Mouse (Mus musculus): ENCODE data around the gene Dnajc3. TPM values are rescaled to one million over a fixed set of nuclear protein-coding genes. Genes with fewer than 3 reads are reported as not detected.
A peak's percentile ranks its signal among the peaks of the same experiment; 100 is the strongest.

The Dnajc3 gene
- total RNA-seq, 1 experiment from 2014 or later = 74.5 TPM

GRCm38 (mm10) chr14:118929779-118930178 lies 8.0 kb upstream of the Dnajc3 start:
- ATAC-seq (replicated peaks; ENCODE audit: low read depth, poor library complexity, severe bottlenecking) = peak; percentile 66

DNA sequence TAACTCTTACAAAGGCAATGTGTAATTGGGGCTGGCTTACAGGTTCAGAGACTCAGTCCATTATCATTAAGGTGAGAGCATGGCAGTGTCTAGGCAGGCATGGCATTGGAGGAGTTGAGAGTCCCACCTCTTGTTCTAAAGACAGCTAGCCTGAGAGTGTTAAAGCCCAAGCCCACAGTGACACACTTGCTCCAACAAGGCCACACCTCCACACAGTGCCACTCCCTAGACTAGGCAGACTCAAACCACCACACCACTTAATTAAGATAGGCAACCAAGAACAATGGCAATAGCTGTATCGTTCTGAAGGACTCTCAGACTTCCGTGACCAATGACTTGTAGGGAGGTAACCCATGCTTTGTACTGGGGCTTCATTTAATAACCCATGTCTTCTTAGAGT lies 7.0 kb upstream of the Dnajc3 start:
- peak; percentile 42 for ATAC-seq (replicated peaks; ENCODE audit: low read depth, poor library complexity, severe bottlenecking)

GRCm38 (mm10) chr14:118931181-118931580 lies 6.6 kb upstream of the Dnajc3 start:
- no peak for ATAC-seq (replicated peaks; ENCODE audit: low read depth, poor library complexity, severe bottlenecking)

DNA sequence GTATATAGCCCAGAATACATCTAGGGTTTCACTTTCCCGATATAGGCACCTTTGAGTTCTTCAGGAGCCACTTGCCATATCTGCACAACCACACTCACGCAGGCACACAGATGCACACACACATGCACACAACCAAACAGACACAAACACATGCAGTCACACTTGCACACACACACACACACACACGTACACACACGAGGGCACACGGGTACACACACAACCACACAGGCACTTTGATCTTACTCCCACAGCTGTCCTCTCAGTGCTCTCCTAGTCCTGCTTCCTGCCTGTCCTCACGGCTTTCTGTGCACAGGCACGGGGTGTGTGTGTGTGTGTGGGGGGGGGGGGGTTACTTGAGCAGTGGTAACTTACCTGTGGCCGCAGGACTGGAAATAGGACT lies 4.8 kb upstream of the Dnajc3 start:
- no peak for ATAC-seq (replicated peaks; ENCODE audit: low read depth, poor library complexity, severe bottlenecking)

- ATAC-seq (replicated peaks; ENCODE audit: low read depth, poor library complexity, severe bottlenecking) = no peak
Measured at GRCm38 (mm10) chr14:118934686-118935085, 3.1 kb upstream of the Dnajc3 start.

GRCm38 (mm10) chr14:118936236-118936635 lies 1.5 kb upstream of the Dnajc3 start:
- no peak for ATAC-seq (replicated peaks; ENCODE audit: low read depth, poor library complexity, severe bottlenecking)

DNA sequence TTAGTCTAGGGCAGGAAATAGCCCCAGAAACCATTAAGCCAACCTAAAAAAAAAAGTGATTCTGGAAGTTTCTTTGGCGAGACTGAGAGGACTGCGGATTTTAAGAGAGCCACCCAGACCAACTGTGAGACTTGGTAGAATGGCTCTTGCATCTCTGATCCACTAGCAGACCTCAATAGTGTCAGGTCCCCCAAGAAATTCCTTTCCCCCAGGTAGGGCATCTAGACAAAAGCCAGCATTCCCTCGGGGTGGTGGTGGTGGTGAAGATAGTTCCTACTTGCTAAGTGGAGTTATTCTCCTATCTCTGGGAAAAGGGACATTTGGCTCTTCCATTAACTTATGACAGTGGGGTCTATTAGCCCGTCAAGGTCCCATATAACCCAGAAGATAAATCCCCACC lies 824 bp upstream of the Dnajc3 start:
- no peak for ATAC-seq (replicated peaks; ENCODE audit: low read depth, poor library complexity, severe bottlenecking)

DNA sequence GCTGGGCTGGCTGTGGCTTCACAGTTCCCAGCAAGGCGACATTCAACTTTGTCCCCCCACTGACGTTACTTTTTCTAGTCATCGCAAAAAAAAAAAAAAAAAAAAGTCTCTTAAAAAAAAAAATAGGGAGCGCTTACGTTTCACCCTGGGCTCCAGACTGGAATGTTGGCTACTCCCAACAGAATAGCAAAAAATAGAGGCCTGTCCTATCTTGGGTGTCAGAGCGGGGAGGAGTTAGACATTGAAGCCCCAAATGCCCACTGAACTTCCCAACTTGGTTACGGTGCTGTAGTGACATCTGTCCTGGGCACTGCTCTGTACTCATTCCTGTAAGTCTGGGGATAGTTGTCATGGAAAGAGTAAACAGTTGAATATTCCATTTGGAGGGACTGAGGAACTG lies 775 bp downstream of the Dnajc3 start:
- peak; percentile 17; the same call in 1 of the 2 replicates for ATAC-seq (replicated peaks; ENCODE audit: low read depth, poor library complexity, severe bottlenecking)

DNA sequence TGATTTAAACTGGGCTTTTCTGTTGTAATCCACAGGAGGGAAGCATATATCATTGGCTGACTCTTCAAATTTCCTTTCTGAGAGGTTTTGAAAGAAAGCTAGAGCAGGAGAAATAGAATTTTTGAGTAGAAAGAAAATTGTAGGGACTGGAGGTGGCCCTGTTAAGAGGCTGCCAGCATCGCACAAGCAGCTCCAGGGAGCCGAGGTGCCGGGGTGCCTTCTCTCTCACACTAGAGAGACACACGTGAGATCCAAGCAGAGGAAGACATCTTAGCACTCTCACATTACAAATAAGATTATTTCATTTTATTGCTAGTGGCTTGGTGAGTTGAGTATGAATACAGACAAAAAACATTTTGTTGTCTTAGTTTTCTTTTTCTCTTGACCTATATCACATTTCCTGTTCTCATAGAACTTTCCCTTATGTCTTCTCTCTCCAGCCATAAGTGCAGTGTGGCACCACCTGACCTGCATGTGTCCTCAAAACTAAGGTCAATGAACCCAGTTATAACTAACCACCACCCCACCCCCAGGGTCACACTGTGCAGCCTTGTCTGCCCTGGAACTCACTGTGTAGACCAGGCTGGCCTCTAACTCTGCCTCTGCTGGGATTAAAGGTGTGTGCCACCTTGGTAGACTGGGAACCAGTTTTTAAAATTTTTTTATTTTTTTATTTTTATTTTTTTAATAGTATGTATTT lies 3.2 kb downstream of the Dnajc3 start:
- no peak for ATAC-seq (replicated peaks; ENCODE audit: low read depth, poor library complexity, severe bottlenecking)

DNA sequence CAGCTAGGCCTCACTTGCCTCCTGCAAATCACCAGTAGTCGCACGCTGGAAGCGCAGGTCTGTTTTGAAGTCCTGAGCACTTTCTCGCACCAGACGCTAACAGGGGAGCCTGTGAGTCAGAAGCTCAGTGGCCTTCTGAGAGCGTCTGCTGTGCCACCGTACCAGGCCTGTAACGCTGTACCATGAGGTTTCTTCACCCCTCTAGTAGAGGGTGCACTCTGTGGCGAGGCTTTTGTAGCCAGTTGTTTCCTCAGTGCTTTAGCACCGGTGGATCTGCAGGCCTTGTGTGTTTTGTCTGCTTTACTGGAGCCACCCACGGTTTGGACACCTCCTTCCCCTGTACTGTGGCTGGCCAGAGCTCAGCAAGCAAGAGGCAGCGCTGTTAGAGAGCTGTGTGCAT lies 4.3 kb downstream of the Dnajc3 start:
- no peak for ATAC-seq (replicated peaks; ENCODE audit: low read depth, poor library complexity, severe bottlenecking)

DNA sequence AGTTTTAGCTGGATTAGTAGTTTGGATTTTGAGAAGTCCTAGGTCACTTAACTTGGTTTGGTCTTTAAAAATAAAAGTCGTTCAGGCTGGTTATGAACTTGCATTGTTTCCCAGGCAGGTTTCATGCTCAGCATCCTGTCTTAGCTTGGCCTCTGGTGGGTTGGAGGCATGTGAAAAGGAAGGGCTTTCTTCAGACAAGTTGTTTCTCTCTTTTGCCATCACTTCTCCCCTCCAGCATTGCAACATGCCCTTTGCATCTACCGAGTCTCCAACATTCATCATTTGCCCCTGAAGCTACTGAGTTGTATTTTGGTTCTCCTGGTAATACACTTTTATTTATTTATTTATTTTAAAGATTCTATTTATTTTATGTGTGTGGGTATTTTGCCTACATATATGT lies 6.9 kb downstream of the Dnajc3 start:
- ATAC-seq (replicated peaks; ENCODE audit: low read depth, poor library complexity, severe bottlenecking) = no peak

DNA sequence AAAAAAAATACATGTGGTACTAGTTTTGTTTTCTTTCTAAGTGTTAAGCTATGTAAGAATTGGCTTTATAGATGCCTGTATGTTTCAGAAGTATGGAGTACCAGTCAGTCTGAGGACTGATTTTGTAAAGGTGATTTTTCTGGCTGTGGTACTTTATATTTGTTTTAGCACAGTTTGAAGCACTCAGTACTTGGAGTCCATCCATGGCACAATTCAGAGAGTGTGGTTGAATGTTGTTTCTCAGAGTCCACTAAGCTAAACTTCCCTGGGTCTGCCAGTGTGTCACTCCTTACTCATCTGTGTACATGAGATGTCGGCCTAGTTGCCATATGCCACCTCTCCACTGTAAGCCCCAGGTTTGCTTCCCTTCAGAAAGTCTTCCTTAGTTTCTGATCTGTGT lies 11.1 kb downstream of the Dnajc3 start:
- no peak for ATAC-seq (replicated peaks; ENCODE audit: low read depth, poor library complexity, severe bottlenecking)

DNA sequence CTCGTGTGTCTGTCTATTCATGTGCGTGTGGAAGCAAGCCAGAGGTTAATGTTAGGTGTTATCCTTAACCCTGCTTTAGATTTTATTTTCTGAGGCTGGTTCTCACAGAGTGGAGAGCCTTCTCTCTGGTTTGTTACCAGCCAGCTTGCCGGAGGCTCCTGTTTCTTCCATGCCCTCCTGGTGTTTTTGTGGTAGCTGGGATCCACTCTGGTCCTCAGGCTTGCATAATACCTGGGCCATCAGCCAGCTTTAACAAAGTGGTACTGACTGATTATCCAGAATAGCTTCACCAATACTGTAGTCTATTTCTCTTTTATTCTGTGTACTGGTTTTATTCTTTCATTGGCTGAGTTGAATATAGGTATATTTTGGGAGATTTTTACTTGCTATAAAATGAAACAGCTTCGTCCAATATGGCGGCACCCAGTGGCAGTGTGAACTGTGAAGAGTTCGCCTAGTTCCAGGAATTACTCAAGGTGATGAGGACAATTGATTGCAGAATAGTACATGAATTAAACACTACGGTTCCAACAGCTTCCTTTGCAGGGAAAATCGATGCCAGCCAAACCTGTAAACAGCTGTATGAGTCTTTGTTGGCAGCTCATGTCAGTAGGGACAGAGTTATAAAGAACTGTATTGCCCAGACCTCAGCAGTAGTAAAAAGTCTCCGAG lies 14.3 kb downstream of the Dnajc3 start:
- ATAC-seq (replicated peaks; ENCODE audit: low read depth, poor library complexity, severe bottlenecking) = no peak

GRCm38 (mm10) chr14:118958010-118958409 lies 20.2 kb downstream of the Dnajc3 start:
- ATAC-seq (replicated peaks; ENCODE audit: low read depth, poor library complexity, severe bottlenecking) = no peak

DNA sequence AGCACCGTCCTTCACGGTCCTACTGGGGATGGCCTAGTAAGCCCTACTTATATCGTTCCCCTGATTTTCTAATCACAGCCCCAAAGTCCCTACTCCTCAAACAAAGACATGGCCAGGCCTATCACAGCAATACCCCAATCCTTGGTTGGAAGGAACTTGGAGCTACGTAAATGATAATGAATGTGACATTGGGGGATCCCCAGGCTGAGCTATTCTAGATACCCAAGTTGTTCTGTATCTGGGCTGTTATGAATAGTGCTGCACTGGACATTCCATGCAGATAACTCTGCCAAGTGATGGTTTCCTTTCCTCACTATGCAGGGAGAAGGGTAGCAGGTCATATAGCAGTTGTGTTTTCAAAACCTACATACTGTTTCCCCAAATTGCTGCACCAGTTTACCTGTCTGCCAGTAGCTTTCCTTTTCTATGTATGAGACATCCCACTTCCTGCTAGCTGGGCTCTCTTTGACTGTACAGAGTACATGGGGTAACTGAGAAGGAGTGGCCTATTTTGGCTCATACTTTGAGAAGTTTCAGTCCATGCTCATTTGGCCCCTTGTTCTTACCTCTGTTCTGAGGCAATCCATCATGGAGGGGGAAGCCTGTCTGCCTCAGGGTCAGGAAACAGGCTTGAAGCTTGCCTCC lies 27.7 kb downstream of the Dnajc3 start:
- no peak for ATAC-seq (replicated peaks; ENCODE audit: low read depth, poor library complexity, severe bottlenecking)

GRCm38 (mm10) chr14:118967646-118968045 lies 29.9 kb downstream of the Dnajc3 start:
- ATAC-seq (replicated peaks; ENCODE audit: low read depth, poor library complexity, severe bottlenecking) = no peak

DNA sequence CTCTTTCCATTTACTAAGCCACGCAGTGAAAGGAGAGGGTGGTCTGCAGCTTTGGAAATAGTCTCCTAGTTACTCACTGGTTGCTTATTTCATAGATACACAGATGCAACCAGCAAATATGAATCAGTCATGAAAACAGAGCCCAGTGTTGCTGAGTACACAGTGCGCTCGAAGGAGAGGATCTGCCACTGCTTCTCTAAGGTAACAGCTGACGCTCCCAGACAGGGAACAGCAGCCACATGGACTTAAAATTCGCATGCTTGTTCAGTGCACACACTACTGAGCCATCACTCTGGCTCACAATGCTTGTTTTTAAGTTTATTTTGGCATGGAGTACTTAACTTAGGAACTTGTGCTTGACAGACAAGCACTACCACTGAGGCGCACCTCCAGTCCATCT lies 34.5 kb downstream of the Dnajc3 start:
- no peak for ATAC-seq (replicated peaks; ENCODE audit: low read depth, poor library complexity, severe bottlenecking)

DNA sequence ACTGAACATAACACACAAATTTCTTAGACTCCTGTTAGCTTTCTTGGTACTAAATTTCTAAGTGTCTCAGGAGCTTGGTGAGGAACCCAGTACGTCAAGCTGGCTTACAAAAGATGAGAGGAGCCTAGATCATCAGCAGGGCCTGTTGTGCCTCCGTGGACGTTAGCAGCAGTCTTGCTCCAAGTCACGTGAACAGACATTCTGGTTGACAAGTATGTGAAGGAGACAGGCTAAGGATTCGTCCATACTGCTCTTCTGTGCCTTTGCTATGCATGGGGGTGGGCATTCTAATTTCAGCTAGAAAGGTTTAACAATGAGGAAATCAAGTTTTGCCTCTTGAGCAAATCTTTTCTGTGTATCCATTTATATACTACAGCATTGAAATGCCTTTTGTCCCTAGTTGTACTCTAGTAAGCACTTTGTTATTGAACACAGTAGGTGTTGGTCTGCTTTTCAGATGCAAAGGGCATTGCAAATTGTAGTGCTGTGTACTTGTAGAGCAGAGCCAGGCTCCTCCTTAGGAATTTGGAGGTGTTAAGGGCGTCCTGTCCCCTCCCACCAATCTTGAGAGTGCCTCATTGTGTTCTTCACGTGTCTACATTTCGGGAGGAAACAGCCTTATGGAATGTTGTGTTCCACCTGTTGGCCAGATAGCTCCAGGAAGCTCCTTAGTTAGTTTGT lies 39.5 kb downstream of the Dnajc3 start:
- ATAC-seq (replicated peaks; ENCODE audit: low read depth, poor library complexity, severe bottlenecking) = no peak

GRCm38 (mm10) chr14:118979571-118980325 lies 42.0 kb downstream of the Dnajc3 start:
- ATAC-seq (replicated peaks; ENCODE audit: low read depth, poor library complexity, severe bottlenecking) = no peak

GRCm38 (mm10) chr14:118980358-118980757 lies 42.6 kb downstream of the Dnajc3 start:
- no peak for ATAC-seq (replicated peaks; ENCODE audit: low read depth, poor library complexity, severe bottlenecking)
